Mouse (Mus musculus) adrenal gland, adult 8-10 months (tissue): Measurements from ENCODE around the gene Fam57b. TPM values are rescaled to one million over a fixed set of nuclear protein-coding genes. Genes with fewer than 3 reads are reported as not detected.

Source experiments
- DNase-seq: peaks from one replicate; pipeline ENCODE4 v3.0.0; 2022
- total RNA-seq, 4 experiments: library from RNA; stranded (reverse); gene quantifications; 2 replicates each; pipeline ENCODE4 v1.2.4; 2022

The Fam57b gene
- 10 to 100 TPM in 3 of 4 experiments, 1 to 10 TPM in 1; 9.4 to 16.7 (median 13.8) TPM for total RNA-seq

DNA sequence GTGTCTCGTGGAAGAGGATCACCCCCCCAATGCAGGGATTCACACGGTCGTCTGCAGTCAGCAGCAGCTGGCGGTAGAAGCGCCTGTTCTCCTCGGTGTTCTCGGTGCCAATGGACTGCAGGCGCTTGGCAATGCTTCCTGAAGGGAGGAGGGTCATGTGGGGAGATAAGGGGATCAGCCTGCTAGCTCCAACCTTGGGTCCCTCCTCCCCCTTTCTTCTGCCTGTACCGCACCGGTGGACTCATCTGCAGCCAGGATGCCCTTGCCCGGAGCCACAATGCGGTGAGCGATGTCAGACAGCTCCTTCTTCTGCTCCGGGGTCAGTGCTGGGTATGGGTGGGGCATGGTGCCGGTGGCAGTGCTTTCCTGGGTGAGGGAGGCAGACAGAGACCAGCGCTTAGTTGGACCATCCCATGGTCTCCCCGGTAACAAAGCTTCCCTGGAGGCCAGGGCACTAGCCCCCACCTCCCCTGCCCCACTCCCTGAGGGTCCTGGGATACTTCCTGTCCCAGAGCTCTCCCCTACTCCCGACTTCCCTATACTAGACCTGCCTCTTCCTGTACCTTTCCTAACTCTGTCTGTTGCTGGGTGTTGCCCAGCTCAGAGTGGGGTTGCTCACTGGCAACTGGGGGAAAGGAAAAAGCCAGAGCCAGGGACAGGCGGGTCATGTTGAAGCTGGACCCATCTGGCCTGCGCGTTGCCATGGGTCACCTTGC, at the start of gene Fam57b:
Fam57b (plus strand) TSS at position 258 of the 716 bp plus-strand sequence.
- DNase-seq = no peak

DNA sequence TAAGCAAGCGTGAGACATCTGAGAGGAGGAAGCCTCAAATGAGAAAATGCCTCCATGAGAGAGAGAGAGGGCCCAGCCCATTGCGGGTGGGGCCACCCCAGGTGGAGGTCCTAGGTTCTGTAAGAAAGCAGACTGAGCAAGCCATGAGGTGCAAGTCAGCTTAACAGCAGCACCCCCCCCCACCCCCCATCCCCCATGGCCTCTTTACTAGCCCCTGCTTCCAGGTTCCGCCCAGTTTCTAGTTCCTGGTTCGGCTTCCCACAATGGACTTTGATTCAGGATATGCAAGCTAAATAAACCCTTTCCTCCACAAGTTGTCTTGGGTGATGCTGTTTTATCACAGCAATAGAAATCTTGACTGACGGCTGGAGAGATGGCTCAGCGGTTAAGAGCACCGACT, 48.6 kb upstream of the Fam57b start:
- DNase-seq = no peak

DNA sequence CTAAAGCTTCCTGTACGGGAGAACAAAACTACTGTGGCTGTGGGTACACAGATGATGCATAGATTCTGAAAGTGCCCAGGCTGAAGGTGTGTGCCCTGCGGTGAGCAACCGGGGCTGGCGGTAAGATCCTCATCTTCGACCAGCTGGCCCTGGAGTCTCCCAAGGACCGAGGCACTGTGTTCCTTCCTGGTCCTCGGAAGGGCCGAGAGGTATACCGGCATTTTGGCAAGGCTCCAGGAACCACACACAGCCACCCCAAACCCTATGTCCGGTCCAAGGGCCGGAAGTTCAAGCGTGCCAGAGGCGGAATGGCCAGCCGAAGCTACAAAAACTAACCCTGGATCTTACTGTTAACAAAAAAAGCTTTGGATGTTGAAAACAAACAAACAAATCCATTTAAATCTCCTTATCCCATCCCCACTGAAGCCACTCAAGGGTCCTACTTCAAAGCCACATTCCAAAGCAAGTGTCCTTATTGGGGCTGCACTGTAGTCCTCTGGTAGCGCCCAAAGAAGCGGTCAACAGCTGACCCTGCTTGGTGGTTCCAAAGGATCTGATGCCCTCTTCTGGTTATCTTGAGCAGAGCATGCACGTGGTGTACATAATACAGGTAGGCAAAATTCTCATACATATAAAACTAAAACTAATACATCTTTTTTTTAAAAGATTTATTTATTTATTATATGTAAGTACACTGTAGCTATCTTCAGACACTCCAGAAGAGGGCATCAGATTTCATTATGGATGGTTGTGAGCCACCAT, 47.7 kb upstream of the Fam57b start:
- DNase-seq = no peak

DNA sequence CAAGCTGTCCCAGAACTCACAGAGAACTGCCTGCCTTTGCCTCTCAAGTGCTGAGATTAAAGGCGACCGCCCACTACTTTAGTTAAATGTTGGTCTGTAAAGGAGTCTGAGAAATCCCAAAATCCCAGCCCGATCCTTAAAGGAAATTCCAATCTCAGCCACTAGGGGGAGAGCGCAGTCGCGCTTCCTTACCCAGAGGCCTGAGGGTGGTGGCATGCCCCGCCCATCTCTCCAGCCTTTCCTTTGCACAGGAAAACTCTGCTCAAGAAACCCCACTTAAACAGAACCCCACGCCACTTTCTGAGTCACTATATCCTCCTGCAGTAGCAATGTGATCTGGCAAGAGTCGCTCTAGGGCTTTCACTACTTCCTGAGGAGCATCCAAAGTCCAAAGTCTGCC, 42.6 kb upstream of the Fam57b start:
- DNase-seq = no peak

DNA sequence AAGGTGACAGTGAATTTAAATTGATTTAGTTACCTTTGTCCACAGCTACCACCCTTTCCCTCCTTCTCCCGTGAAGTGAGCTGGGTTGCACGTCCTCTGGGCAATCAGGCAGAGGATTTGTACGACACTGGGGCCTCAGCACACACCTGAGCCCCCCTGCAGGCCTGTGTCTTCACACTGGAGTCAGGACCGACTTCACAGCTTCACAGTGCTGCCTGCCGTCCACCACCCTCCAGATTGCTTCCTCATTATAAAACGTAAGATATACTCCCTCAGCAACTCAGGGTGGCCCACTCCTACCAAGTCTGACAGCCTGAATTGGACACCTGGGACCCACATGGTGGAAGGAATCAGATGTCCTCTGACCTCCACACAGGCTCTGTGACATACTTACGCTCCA, 38.9 kb upstream of the Fam57b start:
- DNase-seq = no peak

DNA sequence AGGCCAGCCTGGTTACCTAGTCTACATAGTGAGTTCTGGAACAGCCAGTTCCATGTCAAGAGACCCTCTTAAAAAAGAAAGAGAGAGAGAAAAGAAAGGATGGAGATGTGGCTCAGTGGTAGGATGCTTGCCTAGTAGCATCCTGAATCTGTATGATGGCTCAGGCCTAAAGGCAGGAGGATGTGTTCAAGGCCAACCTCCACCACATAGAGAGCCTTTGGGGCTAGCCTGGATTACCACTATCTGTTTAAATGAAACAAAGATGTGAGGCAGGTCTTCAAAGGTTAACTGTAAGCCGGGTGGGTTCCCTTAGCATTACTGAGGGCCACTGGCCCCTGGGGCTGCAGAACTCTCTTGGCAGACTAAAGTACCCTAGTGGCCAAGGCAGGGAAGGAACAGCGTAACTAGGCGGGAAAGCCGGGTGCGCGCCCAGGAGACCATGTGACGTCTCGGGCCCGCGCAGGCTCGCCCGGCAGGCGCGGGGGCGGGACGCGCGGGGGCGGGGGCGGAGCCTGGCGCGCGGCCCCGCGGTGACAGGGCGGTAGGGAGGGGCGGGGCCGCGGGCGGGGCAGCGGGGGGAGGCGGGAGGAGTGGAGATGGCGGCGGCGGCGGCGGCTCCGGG, 38.3 kb upstream of the Fam57b start, which contains the start of gene Mapk3:
Mapk3 (plus strand) TSS at position 552 of the 622 bp plus-strand sequence.
- DNase-seq = peak; percentile 84

DNA sequence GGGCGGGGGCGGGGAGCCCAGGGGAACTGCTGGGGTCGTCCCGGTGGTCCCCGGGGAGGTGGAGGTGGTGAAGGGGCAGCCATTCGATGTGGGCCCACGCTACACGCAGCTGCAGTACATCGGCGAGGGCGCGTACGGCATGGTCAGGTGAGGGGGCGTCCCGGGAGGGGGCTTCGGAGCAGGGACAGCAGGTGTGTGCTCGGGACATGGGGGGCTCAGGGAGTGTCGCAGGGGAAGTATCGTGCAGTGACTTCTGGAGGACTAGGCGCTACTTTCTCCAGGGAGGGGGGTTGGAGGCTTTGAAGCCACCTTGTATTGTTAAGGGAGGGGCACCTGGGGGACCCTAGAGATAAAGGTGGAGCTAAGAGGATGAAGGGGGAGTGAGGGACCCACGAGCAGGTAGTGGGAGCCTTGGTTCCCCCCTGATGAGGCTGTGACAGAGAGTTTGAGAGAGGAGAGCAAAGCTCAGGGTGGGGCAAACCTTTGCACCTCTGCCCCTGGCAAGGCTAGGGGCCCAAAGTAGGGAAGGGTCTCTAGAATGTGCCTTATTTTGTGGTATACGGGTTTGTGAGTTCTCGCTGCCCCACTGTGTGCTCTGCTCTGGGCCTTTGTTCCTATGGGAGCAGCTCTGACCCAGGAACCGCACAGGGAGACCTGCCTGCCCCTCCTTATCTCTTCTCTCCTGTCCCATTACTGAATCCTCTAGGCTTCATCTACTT, 37.6 kb upstream of the Fam57b start:
- DNase-seq = no peak

DNA sequence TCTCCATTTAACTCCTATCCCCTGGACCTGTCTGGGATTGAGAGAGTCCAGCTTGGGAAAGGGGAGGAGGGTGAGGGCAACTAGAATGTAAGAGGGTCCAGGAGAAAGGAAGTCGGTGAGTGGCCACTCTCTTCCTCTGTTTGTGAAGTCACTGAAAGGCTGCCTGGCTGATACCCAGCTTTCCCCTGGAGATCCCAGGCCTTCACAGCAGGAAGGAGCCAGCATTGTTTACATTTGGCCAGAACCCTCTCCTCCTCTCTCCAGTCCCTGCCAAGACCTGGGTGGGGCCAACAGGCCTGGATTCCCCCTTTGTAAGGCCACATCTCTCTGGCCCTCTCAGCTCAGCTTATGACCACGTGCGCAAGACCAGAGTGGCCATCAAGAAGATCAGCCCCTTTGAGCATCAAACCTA, 37.1 kb upstream of the Fam57b start:
- peak; percentile 61 for DNase-seq

DNA sequence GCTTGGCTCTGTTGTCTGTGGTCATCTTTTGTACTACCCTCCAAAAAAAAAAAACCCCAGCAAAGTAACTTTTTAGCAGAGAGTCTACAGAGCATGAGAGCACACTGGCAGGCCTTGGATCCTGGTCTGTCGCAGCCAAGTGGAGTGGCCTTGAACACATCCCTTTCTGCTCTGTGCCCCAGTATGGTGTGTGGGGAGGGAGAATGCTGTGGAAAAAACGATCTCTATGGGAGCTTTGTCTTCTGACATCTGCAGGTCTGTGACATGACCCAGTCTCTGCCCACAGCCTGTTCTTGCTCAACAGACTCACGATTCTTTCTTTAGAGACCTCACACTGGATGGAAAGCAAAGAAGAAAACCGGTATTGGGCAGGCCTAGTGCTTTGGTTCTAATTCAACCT, 36.5 kb upstream of the Fam57b start:
- DNase-seq = peak; percentile 56

DNA sequence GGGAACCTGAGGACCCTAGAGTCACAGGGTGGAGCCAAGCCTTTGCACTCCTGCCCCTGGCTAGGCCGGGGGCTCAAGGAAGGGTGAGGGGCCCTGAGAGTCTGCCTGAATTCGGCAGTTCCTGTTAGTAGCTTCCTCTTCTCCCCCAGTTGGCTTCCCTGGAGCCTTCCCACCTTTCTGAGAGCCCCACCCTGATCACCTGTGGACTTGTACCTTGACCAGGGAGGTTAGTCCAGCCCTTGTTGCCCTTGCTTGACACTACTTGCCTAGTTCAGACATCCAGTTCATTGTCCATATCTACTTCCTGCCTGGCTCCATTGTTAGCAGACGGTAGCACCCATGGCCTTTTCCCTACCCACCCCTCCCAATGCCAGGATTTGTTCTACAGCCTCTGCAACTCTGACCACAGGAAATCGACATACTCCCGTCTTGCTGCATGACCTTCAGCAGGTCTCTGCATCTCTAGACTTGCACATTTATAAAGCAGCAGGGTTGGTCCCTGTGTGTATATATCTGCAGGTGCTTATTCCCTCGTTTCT, 35.9 kb upstream of the Fam57b start:
- DNase-seq = no peak

DNA sequence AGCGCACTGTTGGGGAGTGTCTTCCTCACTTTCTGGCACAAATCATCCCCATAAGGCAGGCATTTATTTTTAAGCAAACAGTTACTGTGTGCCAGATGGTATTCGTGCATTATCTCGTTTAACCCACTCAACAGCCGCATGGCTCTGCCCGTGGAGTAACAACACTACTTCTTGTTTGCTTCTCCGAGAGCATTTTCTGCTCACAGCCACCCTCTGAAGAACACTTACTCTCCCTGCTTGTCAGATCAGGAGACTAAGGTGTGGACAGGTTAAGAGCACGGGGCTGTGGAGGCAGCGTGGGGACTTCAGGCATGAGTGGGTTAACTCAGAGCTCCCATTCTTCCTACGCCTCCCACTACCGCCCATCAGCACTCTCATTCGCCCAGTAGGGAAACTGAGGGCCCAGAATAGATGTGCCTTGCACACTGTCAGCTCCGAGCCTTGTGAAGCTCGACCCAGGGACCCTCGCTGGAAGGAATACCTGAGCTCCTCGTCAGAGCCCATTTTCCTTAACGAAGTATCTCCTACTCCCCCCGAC, 34.9 kb upstream of the Fam57b start:
- no peak for DNase-seq

DNA sequence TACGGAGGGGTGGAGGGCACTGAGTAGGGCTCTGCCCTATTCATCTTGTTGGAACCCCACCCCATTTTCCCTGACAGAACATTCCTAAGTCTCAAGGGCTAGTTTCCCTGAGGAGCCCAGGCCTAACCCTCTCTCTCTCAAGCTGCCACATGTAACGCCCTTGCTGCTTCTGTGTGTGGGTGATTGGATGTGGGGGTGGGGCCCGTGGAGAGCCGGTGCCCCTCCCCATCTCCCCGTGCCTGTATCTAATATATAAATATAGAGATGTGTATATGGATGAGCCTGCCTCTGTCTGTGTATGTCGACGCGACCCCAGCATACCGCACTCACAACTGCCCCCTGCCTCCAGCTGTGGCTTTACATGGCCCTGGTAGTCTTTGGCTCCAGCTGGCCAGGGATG, 31.9 kb upstream of the Fam57b start:
- no peak for DNase-seq

DNA sequence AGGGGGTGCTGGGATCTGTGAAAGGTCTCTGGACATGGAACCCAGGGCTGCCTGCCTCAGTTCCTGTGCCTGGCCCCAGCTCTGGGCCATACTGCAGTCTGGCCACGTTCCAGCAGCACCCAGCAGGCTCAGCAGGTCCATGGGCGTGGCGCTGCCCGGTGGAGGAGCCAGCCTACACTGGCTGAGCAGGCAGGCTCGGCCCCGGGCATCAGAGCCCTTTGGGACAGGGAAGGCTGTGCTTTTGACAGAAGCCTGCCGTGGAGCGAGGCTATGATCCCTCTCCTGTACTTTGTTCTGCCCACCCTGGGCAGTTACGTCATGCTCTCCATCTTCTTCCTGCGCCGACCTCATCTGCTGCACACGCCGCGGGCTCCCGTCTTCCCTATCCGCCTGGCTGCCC, 31.3 kb upstream of the Fam57b start, which contains the start of gene Gdpd3:
Gdpd3 (plus strand) TSS at position 134 of the 400 bp plus-strand sequence.
- no peak for DNase-seq

DNA sequence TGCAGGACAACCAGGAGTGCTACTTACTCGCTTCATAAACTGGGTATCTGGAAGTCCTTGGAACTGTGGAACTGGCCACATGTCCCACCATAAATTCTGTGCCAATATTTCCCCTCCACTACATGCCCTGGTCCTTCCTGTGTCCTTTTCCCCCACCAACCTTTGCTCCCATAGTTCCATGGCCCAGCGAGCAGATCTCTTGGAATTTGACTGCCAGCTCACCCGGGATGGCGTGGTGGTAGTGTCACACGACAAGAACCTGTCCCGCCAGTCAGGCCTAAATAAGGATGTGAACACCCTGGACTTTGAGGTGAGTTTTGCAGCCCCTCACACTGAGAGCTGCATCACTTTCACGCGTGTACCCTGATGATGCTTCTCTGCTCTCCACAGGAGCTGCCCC, 30.5 kb upstream of the Fam57b start:
- DNase-seq = no peak

DNA sequence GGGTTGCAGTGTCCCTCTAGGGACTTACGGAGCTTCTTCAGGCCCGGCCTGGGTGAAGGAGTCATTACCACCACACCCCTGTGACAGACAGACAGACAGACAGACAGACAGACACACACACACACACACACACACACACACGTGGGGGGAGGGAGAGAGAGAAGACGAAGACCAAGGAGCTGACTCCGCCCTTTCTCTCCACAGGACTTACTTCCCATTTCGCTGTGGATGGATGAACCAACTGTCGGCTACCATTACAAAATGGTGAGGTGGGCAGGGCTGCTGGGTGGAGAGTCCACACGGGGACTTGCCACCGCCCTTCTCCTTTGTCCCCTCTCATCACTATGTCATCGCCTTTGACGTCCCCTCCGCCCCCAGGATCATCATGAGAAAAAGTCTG, 26.7 kb upstream of the Fam57b start:
- DNase-seq = no peak

DNA sequence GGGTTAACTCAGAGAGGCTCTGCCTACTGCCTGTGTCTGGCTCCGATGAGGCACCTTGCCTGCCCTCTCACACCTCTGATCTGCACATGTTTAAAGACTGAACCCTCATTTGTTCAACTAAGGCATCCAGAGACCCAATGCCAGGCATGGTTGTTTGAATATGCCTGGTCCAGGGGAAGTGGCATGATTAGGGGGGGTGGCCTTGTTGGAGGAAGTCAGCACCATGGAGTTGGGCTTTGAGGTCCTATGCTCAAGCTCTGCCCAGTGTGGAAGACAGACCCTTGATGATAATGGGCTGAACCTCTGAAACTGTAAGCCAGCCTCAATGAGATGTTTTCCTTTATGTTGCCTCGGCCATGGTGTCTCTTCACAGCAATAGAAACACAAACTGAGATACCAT, 24.1 kb upstream of the Fam57b start:
- no peak for DNase-seq

DNA sequence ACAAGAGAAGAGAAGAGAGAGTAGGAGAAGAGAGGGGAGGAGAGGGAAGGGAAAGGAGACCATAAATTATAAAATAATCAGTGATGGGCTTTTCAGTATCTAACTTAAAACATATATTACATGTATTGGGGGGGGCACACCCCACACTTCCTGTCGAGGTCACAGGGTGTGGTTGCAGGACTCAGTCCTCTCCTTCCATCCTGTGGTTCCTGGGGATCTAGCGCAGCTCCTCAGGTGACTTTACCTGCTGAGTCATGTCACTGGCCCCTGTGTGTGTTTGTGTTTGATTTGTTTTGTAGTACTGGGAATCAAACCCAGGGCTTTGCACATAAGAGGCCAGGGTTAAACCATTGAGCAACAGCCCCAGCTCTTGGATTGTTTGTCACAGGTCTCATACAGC, 23.0 kb upstream of the Fam57b start:
- no peak for DNase-seq

DNA sequence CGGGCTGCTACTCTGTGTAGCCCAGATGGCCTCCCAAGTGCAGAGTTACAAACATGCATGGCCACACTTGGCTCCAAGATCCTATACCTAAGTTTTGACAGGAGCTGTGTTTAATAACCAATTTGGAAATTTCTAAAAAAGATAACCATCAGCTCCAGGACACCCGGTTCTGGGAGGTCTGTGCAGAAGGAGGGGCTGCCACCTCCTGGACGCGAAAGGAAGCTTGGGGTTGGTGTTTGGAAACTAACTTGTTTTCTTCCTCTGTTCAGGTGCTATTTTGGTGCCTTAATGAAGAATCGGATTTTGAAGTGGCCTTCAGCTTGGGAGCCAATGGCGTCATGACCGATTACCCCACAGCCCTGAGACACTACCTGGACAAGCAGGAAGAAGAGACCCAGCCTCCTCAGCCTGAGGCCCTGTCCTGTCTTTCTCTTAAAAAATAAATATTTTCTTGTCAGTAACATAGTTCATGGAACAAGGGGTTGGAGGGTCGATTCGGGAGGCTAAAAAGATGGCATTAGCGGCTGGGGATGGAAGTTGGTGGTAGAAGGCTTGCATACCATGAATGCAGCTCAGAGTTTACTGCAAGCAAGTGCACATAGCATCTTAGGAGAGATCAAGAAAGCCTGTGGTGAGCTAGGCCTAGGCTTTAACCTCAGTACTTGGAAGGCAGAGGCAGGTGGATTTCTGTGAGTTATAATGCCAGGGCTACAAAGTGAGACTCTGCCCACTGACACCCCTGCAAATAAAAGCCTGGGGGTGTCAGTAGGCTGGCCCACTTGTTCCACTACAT, 22.1 kb upstream of the Fam57b start:
- DNase-seq = no peak

DNA sequence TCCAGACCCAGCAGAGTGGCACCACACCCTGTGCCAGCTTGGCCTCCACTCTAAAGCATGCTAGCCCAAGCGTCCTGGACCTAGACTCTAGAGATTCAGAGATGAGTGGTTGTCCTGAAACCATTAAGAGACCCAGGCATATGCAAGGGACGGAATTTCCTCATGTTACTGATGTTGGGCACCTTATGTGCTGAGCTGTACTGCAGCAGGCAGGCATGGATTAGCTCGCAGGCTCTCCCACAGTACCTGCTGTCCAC, 21.6 kb upstream of the Fam57b start:
- DNase-seq = no peak

DNA sequence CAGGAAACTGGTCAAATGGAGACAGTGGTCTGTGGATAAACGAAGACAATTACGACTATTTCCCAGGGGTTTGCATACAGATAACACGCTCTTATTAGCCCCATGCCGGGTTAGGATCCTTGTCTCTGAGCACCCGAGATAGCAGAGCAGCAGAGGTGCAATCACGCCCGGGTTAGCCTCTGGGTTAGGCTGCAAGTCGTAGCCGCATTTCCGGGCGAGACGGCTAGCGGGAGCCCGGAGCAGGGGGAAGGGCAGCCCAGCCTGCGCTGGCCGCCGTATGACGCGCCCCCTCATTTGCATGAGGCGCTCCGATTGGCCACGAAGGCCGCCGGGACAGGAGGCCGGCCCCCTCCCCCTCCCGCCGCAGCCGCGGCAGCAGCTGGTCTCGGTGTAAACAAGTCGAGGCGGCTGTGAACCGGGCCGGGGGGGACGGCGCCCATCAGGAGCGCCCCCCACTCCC, 20.8 kb upstream of the Fam57b start, which contains the start of gene Ypel3:
Ypel3 (plus strand) TSS at position 358 of the 460 bp plus-strand sequence.
- DNase-seq = peak; percentile 96

DNA sequence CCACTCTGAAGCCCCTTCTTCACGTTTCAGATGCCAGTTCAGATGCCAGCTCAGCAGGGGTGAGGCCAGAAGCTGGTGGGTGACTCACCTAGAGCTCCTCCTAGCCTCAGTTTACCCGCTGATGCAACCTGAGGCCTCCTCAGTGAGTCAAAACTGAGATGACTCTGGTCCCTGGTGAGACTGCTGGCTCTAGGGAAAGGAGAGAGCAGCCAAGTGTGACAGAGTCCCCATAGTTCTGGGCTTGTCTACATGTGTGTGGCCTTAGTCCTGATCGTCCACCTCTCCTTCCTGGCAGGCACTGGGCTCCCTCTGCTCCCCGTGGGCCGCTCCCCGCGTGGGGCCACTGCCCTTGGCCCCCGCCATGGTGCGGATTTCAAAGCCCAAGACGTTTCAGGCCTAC, 20.0 kb upstream of the Fam57b start:
- DNase-seq = no peak
